Mouse (Mus musculus): ENCODE measurements around the gene B3gnt9.

The B3gnt9 gene

DNA sequence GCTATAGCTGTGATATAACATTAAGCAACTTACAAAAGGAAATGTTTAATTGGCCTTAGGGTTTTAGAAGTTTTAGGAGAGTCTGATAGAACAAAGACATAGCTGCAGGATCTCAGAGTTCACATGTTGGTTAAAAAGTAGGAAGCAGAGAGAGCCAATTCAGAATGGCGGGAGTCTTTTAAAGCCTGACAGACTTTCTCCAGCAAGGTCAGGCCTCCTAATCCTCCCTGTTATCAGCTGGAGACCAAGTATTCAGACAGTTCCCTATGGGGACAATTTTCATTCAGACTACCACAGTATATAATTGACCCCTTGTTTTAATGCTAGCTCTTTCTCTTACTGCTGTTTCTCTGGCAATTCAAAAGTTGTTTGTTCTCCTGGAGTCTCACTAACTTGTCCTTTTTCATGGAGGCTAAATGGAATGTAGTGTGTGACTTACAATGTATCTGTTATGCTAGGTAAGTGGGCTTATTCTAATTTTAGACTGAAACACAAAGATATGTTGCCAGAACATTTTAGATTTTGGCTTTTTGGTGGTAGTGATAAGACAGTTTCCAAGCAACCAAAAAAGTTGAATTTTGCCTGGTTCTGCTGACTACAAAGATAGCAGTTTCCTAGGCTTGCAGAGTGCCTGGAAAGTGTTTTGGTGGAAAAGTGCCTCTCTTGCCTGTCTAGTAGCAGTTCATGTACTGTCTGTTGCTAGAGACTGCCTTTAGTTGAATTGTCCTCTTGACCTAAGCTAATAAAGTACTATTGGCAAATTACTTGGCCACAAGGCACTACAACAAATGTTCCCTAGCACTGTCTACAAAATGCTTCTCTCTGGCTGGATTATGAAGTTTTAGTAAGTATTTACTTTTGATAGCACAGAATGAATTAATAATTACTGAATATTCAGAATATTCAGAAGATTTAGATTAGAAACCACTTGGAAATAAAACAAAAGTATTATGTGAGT, 45.5 kb downstream of the B3gnt9 start:
- DNase-seq (ENCODE audit: low spot score in 2 of 2): no peak

DNA sequence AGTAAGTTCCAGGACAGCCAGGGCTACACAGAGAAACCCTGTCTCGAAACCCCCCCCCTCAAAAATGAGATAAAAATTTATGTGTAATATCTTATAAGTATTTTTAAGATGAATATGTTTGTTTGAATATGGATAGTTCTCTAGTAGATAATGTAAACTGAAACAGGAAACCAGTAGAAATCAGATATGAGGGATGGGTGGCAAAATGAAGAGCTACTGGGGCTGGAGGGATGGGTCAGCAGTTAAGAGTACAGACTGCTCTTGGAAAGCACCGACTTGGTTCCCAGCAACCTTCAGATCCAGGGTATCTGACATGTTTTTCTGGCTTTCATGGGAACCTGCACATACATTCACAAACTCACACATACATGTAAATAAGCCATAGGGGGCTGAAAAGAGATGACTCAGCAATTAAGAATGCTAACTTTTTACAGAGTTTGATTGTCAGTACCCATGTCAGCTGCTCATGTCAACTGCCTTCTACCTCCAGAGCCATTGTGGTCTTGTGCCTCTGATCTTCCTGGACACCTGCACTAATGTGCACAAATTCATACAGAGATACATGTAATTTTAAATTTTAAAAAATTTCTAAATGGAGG, 47.2 kb downstream of the B3gnt9 start:
- no peak for DNase-seq (ENCODE audit: low spot score in 2 of 2)

DNA sequence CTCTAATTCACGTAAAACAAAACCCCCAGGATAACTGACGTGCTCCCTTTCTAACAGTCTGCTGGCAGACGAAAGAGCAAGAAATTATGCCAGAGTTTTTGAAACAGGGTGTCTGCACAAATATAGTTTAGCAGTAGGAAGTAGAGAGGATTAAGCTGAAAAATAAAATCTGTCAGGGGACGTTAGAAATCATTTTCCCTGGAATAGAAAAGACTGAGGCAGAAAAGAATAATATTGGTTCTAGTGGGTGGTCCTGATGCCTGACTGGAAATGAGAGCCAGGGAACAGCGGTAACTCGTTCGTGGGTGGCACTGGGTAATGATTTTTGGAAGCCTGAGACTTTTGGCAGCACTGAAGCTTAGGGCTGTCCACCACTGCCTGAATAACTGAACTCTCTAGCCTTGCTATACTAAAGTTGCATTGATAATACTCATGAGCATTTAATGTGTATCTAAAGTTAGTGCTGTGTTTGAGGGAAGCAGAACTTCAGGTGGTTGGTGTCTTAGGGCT, 48.1 kb downstream of the B3gnt9 start:
- DNase-seq (ENCODE audit: low spot score in 2 of 2): no peak

DNA sequence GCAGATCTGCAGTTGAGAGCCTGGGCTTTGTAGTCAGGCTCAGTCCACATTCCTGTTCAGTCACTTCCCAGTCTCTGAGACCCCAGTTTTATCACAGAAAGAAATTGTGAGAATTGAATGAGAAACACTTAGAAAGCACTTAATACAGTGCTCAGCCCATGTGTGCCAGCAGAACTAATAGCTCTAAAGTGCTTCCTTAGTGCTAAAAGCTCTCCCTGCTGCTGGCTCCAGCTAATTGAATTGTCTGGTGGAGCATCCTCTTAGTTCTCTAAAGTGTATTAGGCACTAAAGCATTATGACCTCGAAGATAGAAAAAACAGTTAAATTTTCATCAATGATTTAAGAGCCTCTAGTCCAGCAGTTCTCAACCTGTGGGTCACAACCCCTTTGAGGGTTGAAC, 49.2 kb downstream of the B3gnt9 start:
- no peak for DNase-seq (ENCODE audit: low spot score in 2 of 2)
